Mouse (Mus musculus): Measurements from ENCODE around the gene Nt5dc2. TPM values are rescaled to one million over a fixed set of nuclear protein-coding genes. Genes with fewer than 3 reads are reported as not detected.

The Nt5dc2 gene
- polyA plus RNA-seq, 1 experiment from 2014 or later = 341 TPM

DNA sequence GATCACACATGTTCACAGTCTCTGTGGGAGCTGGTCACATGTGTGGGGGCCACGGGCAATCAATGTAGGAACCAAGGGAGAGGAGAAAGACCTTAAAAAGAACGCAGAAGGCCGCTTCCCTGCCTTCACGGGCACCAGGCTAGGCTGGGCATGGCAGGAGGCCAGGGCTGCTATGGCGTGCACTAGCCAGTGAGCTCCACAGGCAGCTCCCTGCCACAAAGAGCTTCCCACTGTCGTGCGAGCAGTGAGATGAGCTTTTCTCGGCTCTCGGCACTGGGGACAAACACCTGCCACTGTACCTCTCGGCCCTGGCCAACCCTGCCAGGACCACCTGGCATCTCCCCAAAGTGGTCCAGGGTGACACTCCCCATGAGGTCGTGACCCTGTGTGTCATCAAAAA lies 40.5 kb downstream of the Nt5dc2 start:
- 89% methylated on average over 11 of the region's 11 CpGs for WGBS
- Histone ChIP-seq H3K4me1 (ENCODE audit: control insufficient read depth in 2 of 2, insufficient read depth in 2 of 2, low read length in 2 of 2) (peaks cover 1 to 9% of the 10 kb centered on the region in 2 experiments; a peak in 2 of 4 replicates), H3K27ac (replicated peaks in 1 of 2; ENCODE audit: control insufficient read depth in 1 of 2, insufficient read depth in 1 of 2, low read depth in 2 of 2, low read length in 2 of 2) (0 out of 4 replicates have a peak overlapping the region, but pooled peaks of 1 of the 2 experiments have one; percentile 6), H3K9ac (ENCODE audit: low read length) (no peak overlapping the region), H3K9me3 (ENCODE audit: control insufficient read depth, low read length) (no peaks in the 10 kb centered on the region), H3K27me3 (ENCODE audit: control insufficient read depth, insufficient read depth, low read length) (no peaks in the 10 kb centered on the region), H3K4me2 (ENCODE audit: low read length) (no peak overlapping the region), H3K36me3 (ENCODE audit: control insufficient read depth, insufficient read depth, low read length) (peaks cover 66% of the 10 kb centered on the region), H3K4me3 (ENCODE audit: control insufficient read depth in 1 of 2, insufficient read depth in 1 of 2, low read depth in 1 of 2, low read length in 2 of 2) (no peak overlapping the region)
- ATAC-seq (ENCODE audit: insufficient number of reproducible peaks, insufficient read depth, low FRiP score, low read depth) = no peak

DNA sequence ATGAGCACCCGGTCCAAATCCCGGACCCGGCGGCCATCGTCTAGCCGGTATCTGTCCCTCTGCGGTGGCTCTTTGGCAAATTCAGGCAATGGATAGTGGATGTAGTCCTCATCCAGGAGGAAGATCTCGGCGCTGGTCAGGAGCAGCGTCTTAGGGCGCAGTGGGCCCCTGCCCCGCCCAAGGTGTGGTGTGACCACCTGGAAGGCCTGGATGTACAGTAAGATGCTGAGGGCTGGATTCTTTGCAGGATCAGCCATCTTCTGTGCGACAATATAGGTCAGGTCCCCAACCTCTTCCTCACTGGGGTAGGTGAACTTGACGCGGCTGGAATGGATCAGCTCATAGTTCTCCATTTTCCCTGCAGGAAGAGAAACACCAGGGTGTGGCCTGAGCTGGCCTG lies 41.0 kb downstream of the Nt5dc2 start:
- Histone ChIP-seq H3K36me3 (ENCODE audit: control insufficient read depth, insufficient read depth, low read length) (peaks cover 70% of the 10 kb centered on the region), H3K9me3 (ENCODE audit: control insufficient read depth, low read length) (no peaks in the 10 kb centered on the region), H3K4me2 (ENCODE audit: low read length) (no peak overlapping the region), H3K4me1 (ENCODE audit: control insufficient read depth in 2 of 2, insufficient read depth in 2 of 2, low read length in 2 of 2) (peaks cover 0 to 7% of the 10 kb centered on the region in 2 experiments; a peak in 2 of 4 replicates), H3K9ac (ENCODE audit: low read length) (no peak overlapping the region), H3K27me3 (ENCODE audit: control insufficient read depth, insufficient read depth, low read length) (no peaks in the 10 kb centered on the region), H3K27ac (replicated peaks in 1 of 2; ENCODE audit: control insufficient read depth in 1 of 2, insufficient read depth in 1 of 2, low read depth in 2 of 2, low read length in 2 of 2) (no peak overlapping the region), H3K4me3 (ENCODE audit: control insufficient read depth in 1 of 2, insufficient read depth in 1 of 2, low read depth in 1 of 2, low read length in 2 of 2) (no peak overlapping the region)
- WGBS = 92% methylated on average over 15 of the region's 15 CpGs
- no peak for ATAC-seq (ENCODE audit: insufficient number of reproducible peaks, insufficient read depth, low FRiP score, low read depth)

GRCm38 (mm10) chr14:31172781-31173455 lies 42.1 kb downstream of the Nt5dc2 start:
- peaks cover 81% of the 10 kb centered on the region for H3K36me3 ChIP-seq (ENCODE audit: control insufficient read depth, insufficient read depth, low read length)
- peaks cover 0 to 7% of the 10 kb centered on the region in 2 experiments; a peak in 2 of 4 replicates for H3K4me1 ChIP-seq (ENCODE audit: control insufficient read depth in 2 of 2, insufficient read depth in 2 of 2, low read length in 2 of 2)
- no peaks in the 10 kb centered on the region for H3K27me3 ChIP-seq (ENCODE audit: control insufficient read depth, insufficient read depth, low read length)
- H3K9me3 ChIP-seq (ENCODE audit: control insufficient read depth, low read length) = no peaks in the 10 kb centered on the region
- H3K9ac ChIP-seq (ENCODE audit: low read length) = no peak overlapping the region
- ATAC-seq (ENCODE audit: insufficient number of reproducible peaks, insufficient read depth, low FRiP score, low read depth) = peak; percentile 17; the same call in 1 of the 2 replicates
- H3K4me3 ChIP-seq (ENCODE audit: control insufficient read depth in 1 of 2, insufficient read depth in 1 of 2, low read depth in 1 of 2, low read length in 2 of 2) = no peak overlapping the region
- WGBS = 53% methylated on average over 18 of the region's 18 CpGs
- H3K27ac ChIP-seq (replicated peaks in 1 of 2; ENCODE audit: control insufficient read depth in 1 of 2, insufficient read depth in 1 of 2, low read depth in 2 of 2, low read length in 2 of 2) = peak overlapping the region in 1 of 2 experiments; percentile 37; a peak in 2 of 4 replicates
- H3K4me2 ChIP-seq (ENCODE audit: low read length) = no peak overlapping the region

DNA sequence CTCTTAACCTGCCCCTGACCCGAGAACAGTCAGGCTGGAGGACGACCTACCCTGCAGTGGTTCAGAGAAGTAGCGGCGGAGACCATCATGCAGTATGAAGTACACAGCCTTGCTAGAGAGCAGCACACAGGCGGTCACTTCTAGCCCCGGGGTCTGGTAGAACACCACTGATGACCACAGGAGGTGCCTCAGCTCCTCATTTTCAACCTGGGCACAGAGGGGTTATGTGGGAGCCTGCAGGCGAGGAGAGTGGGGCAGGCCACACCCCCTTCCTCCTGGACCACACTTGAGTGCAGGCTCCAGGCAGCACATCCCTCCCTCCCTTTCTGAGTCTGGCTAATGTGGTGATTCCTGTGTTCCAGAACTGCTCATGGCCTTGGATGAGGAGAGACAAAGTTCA lies 42.7 kb downstream of the Nt5dc2 start:
- Histone ChIP-seq H3K27ac (replicated peaks in 1 of 2; ENCODE audit: control insufficient read depth in 1 of 2, insufficient read depth in 1 of 2, low read depth in 2 of 2, low read length in 2 of 2) (peak overlapping the region in 1 of 2 experiments; percentile 37; a peak in 1 of 4 replicates), H3K27me3 (ENCODE audit: control insufficient read depth, insufficient read depth, low read length) (no peaks in the 10 kb centered on the region), H3K4me3 (ENCODE audit: control insufficient read depth in 1 of 2, insufficient read depth in 1 of 2, low read depth in 1 of 2, low read length in 2 of 2) (no peak overlapping the region), H3K9ac (ENCODE audit: low read length) (no peak overlapping the region), H3K4me1 (ENCODE audit: control insufficient read depth in 2 of 2, insufficient read depth in 2 of 2, low read length in 2 of 2) (peaks cover 0 to 7% of the 10 kb centered on the region in 2 experiments; a peak in 2 of 4 replicates), H3K4me2 (ENCODE audit: low read length) (no peak overlapping the region), H3K9me3 (ENCODE audit: control insufficient read depth, low read length) (no peaks in the 10 kb centered on the region), H3K36me3 (ENCODE audit: control insufficient read depth, insufficient read depth, low read length) (peaks cover 87% of the 10 kb centered on the region)
- ATAC-seq (ENCODE audit: insufficient number of reproducible peaks, insufficient read depth, low FRiP score, low read depth) = no peak
- WGBS = 85% methylated on average over 7 of the region's 7 CpGs

- H3K4me1 ChIP-seq (ENCODE audit: control insufficient read depth in 2 of 2, insufficient read depth in 2 of 2, low read length in 2 of 2) = peaks cover 0 to 7% of the 10 kb centered on the region in 2 experiments; a peak in 2 of 4 replicates
- H3K27me3 ChIP-seq (ENCODE audit: control insufficient read depth, insufficient read depth, low read length) = no peaks in the 10 kb centered on the region
- no peak for ATAC-seq (ENCODE audit: insufficient number of reproducible peaks, insufficient read depth, low FRiP score, low read depth)
- H3K4me2 ChIP-seq (ENCODE audit: low read length) = no peak overlapping the region
- H3K9me3 ChIP-seq (ENCODE audit: control insufficient read depth, low read length) = no peaks in the 10 kb centered on the region
- H3K36me3 ChIP-seq (ENCODE audit: control insufficient read depth, insufficient read depth, low read length) = peaks cover 99% of the 10 kb centered on the region
- WGBS = 83% methylated on average over 15 of the region's 16 CpGs
- no peak overlapping the region for H3K27ac ChIP-seq (replicated peaks in 1 of 2; ENCODE audit: control insufficient read depth in 1 of 2, insufficient read depth in 1 of 2, low read depth in 2 of 2, low read length in 2 of 2)
- no peak overlapping the region for H3K4me3 ChIP-seq (ENCODE audit: control insufficient read depth in 1 of 2, insufficient read depth in 1 of 2, low read depth in 1 of 2, low read length in 2 of 2)
- no peak overlapping the region for H3K9ac ChIP-seq (ENCODE audit: low read length)
Observed at GRCm38 (mm10) chr14:31177287-31177686, 46.4 kb downstream of the Nt5dc2 start.

GRCm38 (mm10) chr14:31177715-31178114 lies 46.9 kb downstream of the Nt5dc2 start:
- no peaks in the 10 kb centered on the region for H3K9me3 ChIP-seq (ENCODE audit: control insufficient read depth, low read length)
- ATAC-seq (ENCODE audit: insufficient number of reproducible peaks, insufficient read depth, low FRiP score, low read depth) = no peak
- H3K9ac ChIP-seq (ENCODE audit: low read length) = no peak overlapping the region
- H3K4me2 ChIP-seq (ENCODE audit: low read length) = no peak overlapping the region
- no peaks in the 10 kb centered on the region for H3K27me3 ChIP-seq (ENCODE audit: control insufficient read depth, insufficient read depth, low read length)
- H3K4me1 ChIP-seq (ENCODE audit: control insufficient read depth in 2 of 2, insufficient read depth in 2 of 2, low read length in 2 of 2) = peaks cover under 1 to 7% of the 10 kb centered on the region in 2 experiments; a peak in 2 of 4 replicates
- peaks cover 99% of the 10 kb centered on the region for H3K36me3 ChIP-seq (ENCODE audit: control insufficient read depth, insufficient read depth, low read length)
- WGBS = 80% methylated on average over 5 of the region's 5 CpGs
- H3K4me3 ChIP-seq (ENCODE audit: control insufficient read depth in 1 of 2, insufficient read depth in 1 of 2, low read depth in 1 of 2, low read length in 2 of 2) = no peak overlapping the region
- H3K27ac ChIP-seq (replicated peaks in 1 of 2; ENCODE audit: control insufficient read depth in 1 of 2, insufficient read depth in 1 of 2, low read depth in 2 of 2, low read length in 2 of 2) = no peak overlapping the region

GRCm38 (mm10) chr14:31179677-31180365 lies 49.0 kb downstream of the Nt5dc2 start:
- H3K27ac ChIP-seq (replicated peaks in 1 of 2; ENCODE audit: control insufficient read depth in 1 of 2, insufficient read depth in 1 of 2, low read depth in 2 of 2, low read length in 2 of 2) = no peak overlapping the region; a peak in 1 of 4 replicates
- H3K36me3 ChIP-seq (ENCODE audit: control insufficient read depth, insufficient read depth, low read length) = peaks cover 99% of the 10 kb centered on the region
- no peaks in the 10 kb centered on the region for H3K9me3 ChIP-seq (ENCODE audit: control insufficient read depth, low read length)
- WGBS = 78% methylated on average over 12 of the region's 12 CpGs
- H3K4me3 ChIP-seq (ENCODE audit: control insufficient read depth in 1 of 2, insufficient read depth in 1 of 2, low read depth in 1 of 2, low read length in 2 of 2) = no peak overlapping the region
- ATAC-seq (ENCODE audit: insufficient number of reproducible peaks, insufficient read depth, low FRiP score, low read depth) = no peak
- no peaks in the 10 kb centered on the region for H3K27me3 ChIP-seq (ENCODE audit: control insufficient read depth, insufficient read depth, low read length)
- no peak overlapping the region for H3K9ac ChIP-seq (ENCODE audit: low read length)
- no peak overlapping the region for H3K4me2 ChIP-seq (ENCODE audit: low read length)
- peaks cover 0 to 2% of the 10 kb centered on the region in 2 experiments; a peak in 2 of 4 replicates for H3K4me1 ChIP-seq (ENCODE audit: control insufficient read depth in 2 of 2, insufficient read depth in 2 of 2, low read length in 2 of 2)
